Mouse (Mus musculus) embryonic facial prominence, embryonic 14.5 days (tissue): Measurements from ENCODE around the gene Actg1. TPM values are rescaled to one million over a fixed set of nuclear protein-coding genes. Genes with fewer than 3 reads are reported as not detected.
"Not testable (repeated sequence)": the region's sequence is repeated elsewhere in the genome, so short reads cannot be mapped to it uniquely, and the experiment has no call there.

Experiments
- ATAC-seq: fragments of 200-750 bp; cut with Nextera tagmentation; 2 replicates; pipeline ENCODE4 v1.8.0; 2017; ENCODE audit warnings: low read depth, moderate number of reproducible peaks, moderate TSS enrichment
- DNase-seq: peaks from one replicate; pipeline ENCODE4 v3.0.0-alpha.2; 2015; ENCODE audit warnings: low spot score
- H3K27ac ChIP-seq: fragments of 300-500 bp; sonication (generic); replicated peaks from 2 replicates; pipeline ENCODE4 v1.5.1; 2014; ENCODE audit warnings: low read depth, mild to moderate bottlenecking, low read length, moderate library complexity
- H3K27me3 ChIP-seq: fragments of 300-500 bp; sonication (generic); replicated peaks from 2 replicates; pipeline ENCODE4 v1.6.1; 2014; ENCODE audit warnings: low read length; ENCODE audit not compliant: control insufficient read depth, insufficient read depth
- H3K36me3 ChIP-seq: fragments of 300-500 bp; sonication (generic); 2 replicates; pipeline ENCODE4 v1.6.1; 2014; ENCODE audit warnings: low read length, mixed read lengths; ENCODE audit not compliant: control insufficient read depth, insufficient read depth
- H3K4me1 ChIP-seq: fragments of 300-500 bp; sonication (generic); 2 replicates; pipeline ENCODE4 v1.6.1; 2014; ENCODE audit warnings: antibody characterized with exemption, low read length; ENCODE audit not compliant: control insufficient read depth, insufficient read depth
- H3K4me2 ChIP-seq: fragments of 300-500 bp; sonication (generic); 2 replicates; pipeline ENCODE4 v1.6.1; 2014; ENCODE audit warnings: low read depth, mild to moderate bottlenecking, low read length, moderate library complexity, mixed read lengths
- H3K4me3 ChIP-seq: fragments of 300-500 bp; sonication (generic); 2 replicates; pipeline ENCODE4 v1.5.1; 2014; ENCODE audit warnings: low read depth, mild to moderate bottlenecking, low read length
- H3K9ac ChIP-seq: fragments of 300-500 bp; sonication (generic); 2 replicates; pipeline ENCODE4 v1.6.1; 2014; ENCODE audit warnings: low read depth, mild to moderate bottlenecking, low read length, moderate library complexity, mixed read lengths
- H3K9me3 ChIP-seq: fragments of 300-500 bp; sonication (generic); 2 replicates; pipeline ENCODE4 v1.6.1; 2016; ENCODE audit warnings: low read length; ENCODE audit not compliant: control insufficient read depth
- WGBS: fragments of 180-500 bp; shearing (Covaris S2); extraction: QIAGEN DNeasy Blood & Tissue Kit; methylation state at CpG from one replicate; pipeline ENCODE4 v1.1.7; 2014; 5-methylcytosine and 5-hydroxymethylcytosine counted together
- polyA plus RNA-seq: library from polyadenylated mRNA; unstranded; fragments of >200 nt; fragmentation: Nextera tagmentation; extraction: Ambion mirVana; gene quantifications from 2 replicates; pipeline ENCODE4 v1.2.1, GENCODE M21; 2014

Actg1 gene
- polyA plus RNA-seq, 1 experiment from 2014 or later = 2,264 TPM

- ATAC-seq (no peak), DNase-seq (no peak)
- H3K9me3 ChIP-seq = no peaks in the 10 kb centered on the region
- peaks cover 24% of the 10 kb centered on the region for H3K4me1 ChIP-seq
- no peaks in the 10 kb centered on the region for H3K36me3 ChIP-seq
- WGBS = 88% methylated on average over 4 of the region's 4 CpGs
- no peak overlapping the region for H3K9ac ChIP-seq
- no peak overlapping the region for H3K4me3 ChIP-seq
- H3K27ac ChIP-seq = peak overlapping the region; percentile 84; the same call in 1 of the 2 replicates
- H3K4me2 ChIP-seq = no peak overlapping the region
- no peaks in the 10 kb centered on the region for H3K27me3 ChIP-seq
Measured at GRCm38 (mm10) chr11:120356900-120357299, 8.6 kb upstream of the Actg1 start.

- ATAC-seq = no peak
Measured at GRCm38 (mm10) chr11:120356319-120356840, 8.0 kb upstream of the Actg1 start.

DNA sequence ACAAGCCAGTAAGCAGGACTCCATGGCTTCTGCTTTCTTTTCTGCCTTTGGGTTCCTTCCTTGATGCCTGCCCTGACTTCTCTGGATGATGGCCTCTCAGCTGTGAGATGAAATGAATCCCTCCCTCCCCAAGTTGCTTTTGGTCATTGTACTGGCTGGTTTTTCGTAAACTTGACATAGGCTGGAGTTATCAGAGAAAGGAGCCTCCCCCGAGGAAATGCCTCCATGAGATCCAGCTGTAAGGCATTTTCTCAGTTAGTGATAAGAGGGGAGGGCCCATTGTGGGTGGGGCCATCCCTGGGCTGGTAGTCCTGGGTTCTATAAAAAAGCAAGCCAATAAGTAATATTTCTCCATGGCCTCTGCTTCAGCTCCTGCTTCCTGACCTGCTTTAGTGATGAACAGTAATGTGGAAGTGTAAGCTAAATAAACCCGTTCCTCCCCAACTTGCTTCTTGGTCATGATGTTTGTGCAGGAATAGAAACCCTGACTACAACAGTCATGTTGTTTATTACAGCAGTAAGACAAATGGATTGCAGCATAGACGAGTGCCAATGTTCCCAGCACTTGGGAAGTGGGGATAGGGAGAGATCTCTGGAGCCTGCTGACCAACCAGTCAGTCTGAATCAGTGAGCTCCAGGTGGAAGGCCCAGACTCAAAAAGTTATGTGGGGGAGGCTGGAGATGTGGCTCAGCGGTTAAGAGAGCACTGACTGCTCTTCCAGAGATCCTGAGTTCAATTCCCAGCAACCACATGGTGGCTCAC, 7.1 kb upstream of the Actg1 start:
- H3K4me1 ChIP-seq = peaks cover 27% of the 10 kb centered on the region
- H3K9me3 ChIP-seq = no peaks in the 10 kb centered on the region
- H3K4me2 ChIP-seq = no peak overlapping the region
- no peaks in the 10 kb centered on the region for H3K27me3 ChIP-seq
- ATAC-seq (no peak), DNase-seq (no peak)
- no peaks in the 10 kb centered on the region for H3K36me3 ChIP-seq
- no peak overlapping the region for H3K27ac ChIP-seq
- WGBS = 62% methylated on average over 5 of the region's 5 CpGs
- no peak overlapping the region for H3K9ac ChIP-seq
- no peak overlapping the region for H3K4me3 ChIP-seq

More at GRCm38 (mm10) chr11:120356319-120356840, 8.0 kb upstream of the Actg1 start:
- 86% methylated on average over 15 of the region's 15 CpGs for WGBS
- Histone ChIP-seq H3K9ac (no peak overlapping the region), H3K4me2 (no peak overlapping the region), H3K4me3 (no peak overlapping the region), H3K9me3 (no peaks in the 10 kb centered on the region), H3K36me3 (no peaks in the 10 kb centered on the region), H3K27me3 (no peaks in the 10 kb centered on the region), H3K4me1 (peaks cover 24% of the 10 kb centered on the region), H3K27ac (no peak overlapping the region)
- no peak for DNase-seq

DNA sequence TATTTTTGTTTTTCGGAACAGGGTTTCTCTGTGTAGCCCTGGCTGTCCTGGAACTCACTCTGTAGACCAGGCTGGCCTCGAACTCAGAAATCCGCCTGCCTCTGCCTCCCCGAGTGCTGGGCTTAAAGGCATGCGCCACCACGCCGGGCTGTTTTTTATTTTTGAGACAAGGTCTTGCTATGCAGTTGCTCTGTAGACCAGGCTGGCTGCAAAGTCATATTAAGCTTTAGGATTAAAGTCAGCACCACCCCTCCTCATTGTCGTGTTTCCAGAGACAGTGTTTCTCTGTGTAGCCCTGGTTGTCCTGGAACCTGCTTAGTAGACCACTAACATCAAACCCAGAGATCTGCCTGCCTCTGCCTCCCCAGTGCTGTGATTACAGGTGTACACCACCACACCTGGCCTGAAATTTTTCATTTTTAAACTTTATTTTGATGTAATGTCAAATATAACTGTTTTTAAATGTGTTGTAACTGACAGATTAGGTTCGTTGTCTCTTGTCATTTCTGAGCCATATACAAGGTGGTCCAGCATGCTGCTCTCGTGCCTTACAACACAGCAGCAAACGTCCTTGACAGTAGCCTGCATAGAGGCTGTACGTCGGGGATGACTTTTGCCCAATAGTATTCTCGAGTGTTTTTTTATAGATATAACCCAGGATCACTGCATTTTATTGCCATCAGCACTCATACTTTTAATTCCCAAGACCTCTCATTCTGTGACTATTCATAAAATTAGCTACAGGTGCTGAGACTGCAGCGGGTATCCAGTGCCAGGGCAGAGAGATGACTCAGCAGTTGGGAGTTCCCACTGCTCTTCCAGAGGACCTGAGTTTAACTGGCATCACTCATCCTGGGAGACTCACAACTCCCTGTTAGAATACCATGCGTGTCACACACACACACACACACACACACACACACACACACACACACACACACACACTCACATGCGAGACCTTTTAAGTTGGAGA, 6.2 kb upstream of the Actg1 start:
- H3K4me1 ChIP-seq = peaks cover 27% of the 10 kb centered on the region
- no peak overlapping the region for H3K4me2 ChIP-seq
- no peaks in the 10 kb centered on the region for H3K36me3 ChIP-seq
- no peak overlapping the region for H3K9ac ChIP-seq
- H3K27ac ChIP-seq = no peak overlapping the region
- 86% methylated on average over 17 of the region's 17 CpGs for WGBS
- no peaks in the 10 kb centered on the region for H3K9me3 ChIP-seq
- DNase-seq = no peak
- no peak for ATAC-seq
- no peak overlapping the region for H3K4me3 ChIP-seq
- H3K27me3 ChIP-seq = no peaks in the 10 kb centered on the region

GRCm38 (mm10) chr11:120353500-120354303, 5.4 kb upstream of the Actg1 start:
- ATAC-seq = no peak
- no peaks in the 10 kb centered on the region for H3K9me3 ChIP-seq
- H3K4me2 ChIP-seq = peak overlapping the region; percentile 7; the same call in 1 of the 2 replicates
- H3K27me3 ChIP-seq = no peaks in the 10 kb centered on the region
- no peak overlapping the region for H3K4me3 ChIP-seq
- H3K36me3 ChIP-seq = no peaks in the 10 kb centered on the region
- H3K27ac ChIP-seq = no peak overlapping the region
- peaks cover 30% of the 10 kb centered on the region for H3K4me1 ChIP-seq
- H3K9ac ChIP-seq = no peak overlapping the region
- 35% methylated on average over 25 of the region's 26 CpGs for WGBS
- no peak for DNase-seq

DNA sequence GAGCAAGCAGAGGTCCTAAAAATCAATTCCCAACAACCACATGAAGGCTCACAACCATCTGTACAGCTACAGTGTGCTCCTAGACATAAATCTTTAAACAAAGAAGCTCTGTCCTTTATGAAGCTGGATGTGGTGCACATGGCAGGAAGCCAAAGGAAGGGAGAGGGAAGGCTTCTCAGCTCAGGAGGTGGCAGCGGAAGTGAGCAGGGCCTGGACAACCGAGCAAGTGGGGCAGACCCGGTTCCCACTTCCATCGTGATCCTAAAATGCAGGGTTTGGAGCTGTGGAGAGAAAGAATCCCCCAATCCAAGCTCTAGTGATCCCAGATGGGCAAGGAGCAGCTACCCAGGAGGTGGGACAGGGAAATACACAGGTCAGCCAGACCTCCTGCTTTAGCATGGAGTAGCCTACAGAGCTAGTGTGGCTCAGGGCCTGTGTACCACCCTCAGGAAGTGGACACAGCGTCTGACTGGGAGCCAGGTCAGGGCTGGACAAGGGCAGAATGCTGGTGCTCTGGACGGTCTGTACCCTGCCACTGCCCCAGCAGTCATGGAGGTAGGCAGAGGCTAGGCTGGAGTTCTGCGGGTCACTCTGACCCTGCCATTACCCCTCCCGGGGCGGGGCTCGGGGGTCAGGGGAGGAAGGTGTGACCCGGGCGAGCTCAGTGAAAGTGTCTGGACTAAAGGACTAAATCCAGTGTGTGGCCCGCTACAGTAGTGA, 4.4 kb upstream of the Actg1 start:
- Histone ChIP-seq H3K9me3 (no peaks in the 10 kb centered on the region), H3K4me3 (no peak overlapping the region), H3K27me3 (no peaks in the 10 kb centered on the region), H3K36me3 (no peaks in the 10 kb centered on the region), H3K4me2 (peak overlapping the region; percentile 7; the same call in 1 of the 2 replicates), H3K9ac (no peak overlapping the region), H3K27ac (peak overlapping the region; percentile 72; the same call in 1 of the 2 replicates), H3K4me1 (peaks cover 20% of the 10 kb centered on the region)
- 55% methylated on average over 13 of the region's 13 CpGs for WGBS
- ATAC-seq (no peak), DNase-seq (peak; percentile 83)

- H3K36me3 ChIP-seq, DNase-seq, H3K27me3 ChIP-seq, H3K9me3 ChIP-seq, H3K4me2 ChIP-seq, ATAC-seq, H3K4me3 ChIP-seq, H3K9ac ChIP-seq: not testable (repeated sequence)
- WGBS = 92% methylated on average over 5 of the region's 5 CpGs
- Histone ChIP-seq H3K4me1 (peaks cover 16% of the 10 kb centered on the region), H3K27ac (peak overlapping the region; percentile 55; the same call in 1 of the 2 replicates)
Measured at GRCm38 (mm10) chr11:120352093-120352350, 3.7 kb upstream of the Actg1 start.
